Mouse (Mus musculus): ENCODE measurements around the gene Sec31b. TPM values are rescaled to one million over a fixed set of nuclear protein-coding genes. Genes with fewer than 3 reads are reported as not detected.

Sec31b gene
- polyA plus RNA-seq (2012): 2.9 and 3.6 TPM in 2 replicates

DNA sequence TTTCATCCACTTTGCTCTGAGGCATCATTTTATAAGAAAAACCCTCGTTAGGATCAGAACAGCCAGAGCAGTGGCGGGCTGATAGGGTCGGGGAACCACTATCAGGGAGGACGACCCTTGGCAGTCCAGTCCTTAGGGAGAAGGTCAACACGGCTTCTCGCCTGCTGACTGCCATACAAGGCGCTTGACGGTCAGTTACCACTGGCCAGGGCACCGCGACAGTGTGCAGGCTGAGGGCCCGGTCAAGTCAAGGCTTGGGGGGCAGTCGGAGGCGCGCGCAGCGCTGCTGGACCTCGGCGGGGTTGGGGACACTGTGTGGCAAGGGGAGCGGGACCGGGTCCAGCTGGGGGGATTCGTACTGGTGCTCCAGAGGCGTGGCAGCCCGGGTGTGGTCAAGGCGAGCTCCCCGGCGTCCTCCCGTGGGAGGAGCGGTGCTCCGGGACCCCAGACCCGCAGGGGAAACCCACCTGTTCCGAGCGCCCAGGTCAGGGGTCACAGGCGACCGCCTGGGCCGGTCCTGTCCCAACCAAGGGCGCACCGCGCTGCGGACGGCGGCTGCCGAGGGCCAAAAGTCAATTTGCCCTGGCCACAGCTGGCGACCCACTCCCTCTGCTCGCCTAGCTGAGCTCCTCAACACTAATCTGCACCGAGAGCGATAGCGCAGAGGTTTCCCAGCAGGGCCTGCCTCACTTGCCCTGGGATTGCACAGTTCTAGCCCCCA is at the start of gene Sec31b:
TSS of gene Sec31b (minus strand) at position 544 of the 721 bp plus-strand sequence.

DNA sequence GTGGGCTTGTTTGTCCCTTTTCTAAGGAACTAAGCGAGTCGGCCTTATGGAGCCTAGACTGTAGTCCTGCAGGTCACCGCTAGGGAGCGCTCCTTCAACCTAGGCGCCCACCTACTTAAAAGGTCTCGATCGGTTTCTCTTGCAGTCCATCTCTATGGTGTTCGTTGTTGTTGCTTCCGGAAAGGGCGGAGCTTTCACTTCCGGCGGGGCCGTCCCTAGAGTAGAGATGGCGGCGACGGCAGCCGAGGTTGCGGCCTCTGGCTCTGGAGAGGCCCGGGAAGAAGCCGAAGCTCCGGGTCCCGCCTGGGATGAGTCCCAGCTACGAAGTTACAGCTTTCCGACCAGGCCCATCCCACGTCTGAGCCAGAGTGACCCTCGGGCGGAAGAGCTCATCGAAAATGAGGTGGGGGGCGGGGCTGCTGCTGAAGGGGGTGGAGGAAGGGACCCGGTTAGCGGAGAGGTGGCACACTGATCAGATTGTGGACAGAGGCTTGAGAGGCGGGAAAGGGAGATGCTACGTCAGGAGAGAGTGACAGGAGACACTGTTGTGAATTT is 17.1 kb upstream of the Sec31b start, which contains the start of gene Hif1an:
TSS of gene Hif1an (plus strand) at position 199 of the 555 bp plus-strand sequence.

DNA sequence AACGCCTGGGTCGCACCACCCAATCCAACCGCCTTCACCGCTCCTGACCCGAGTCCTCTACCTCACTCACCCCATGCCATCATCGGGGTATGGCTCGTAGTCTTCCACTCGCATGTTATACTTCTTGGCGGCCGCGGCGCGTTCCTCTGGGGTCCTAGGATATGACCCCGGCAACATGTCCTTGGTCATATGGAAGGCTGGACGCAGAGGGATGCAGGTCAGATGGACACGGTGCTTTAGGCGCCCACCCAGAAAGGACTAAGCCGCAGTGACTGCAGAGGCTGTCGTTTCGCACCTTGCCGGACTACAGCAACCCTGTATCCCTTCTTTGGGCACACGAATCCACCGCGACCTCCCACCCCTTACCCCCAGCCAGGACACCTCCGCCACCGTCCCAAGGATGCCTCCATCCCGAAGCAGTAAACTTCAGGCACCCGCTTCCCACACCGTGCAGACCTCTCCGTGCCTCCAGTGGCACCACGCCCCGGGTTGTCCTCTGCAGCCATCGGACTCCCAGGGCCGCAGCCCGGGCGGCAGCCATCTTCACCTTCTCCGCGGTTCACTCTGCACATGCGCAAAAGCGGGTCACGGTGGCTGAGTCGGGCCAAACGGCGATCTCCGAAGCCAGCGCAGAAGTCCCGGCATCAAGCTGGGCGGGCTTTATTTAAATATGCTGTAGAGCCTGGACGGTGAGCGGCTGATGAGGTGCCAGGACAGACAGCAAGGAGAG is 9.4 kb upstream of the Sec31b start, which contains the start of gene Ndufb8:
TSS of gene Ndufb8 (minus strand) at position 580 of the 730 bp plus-strand sequence.

DNA sequence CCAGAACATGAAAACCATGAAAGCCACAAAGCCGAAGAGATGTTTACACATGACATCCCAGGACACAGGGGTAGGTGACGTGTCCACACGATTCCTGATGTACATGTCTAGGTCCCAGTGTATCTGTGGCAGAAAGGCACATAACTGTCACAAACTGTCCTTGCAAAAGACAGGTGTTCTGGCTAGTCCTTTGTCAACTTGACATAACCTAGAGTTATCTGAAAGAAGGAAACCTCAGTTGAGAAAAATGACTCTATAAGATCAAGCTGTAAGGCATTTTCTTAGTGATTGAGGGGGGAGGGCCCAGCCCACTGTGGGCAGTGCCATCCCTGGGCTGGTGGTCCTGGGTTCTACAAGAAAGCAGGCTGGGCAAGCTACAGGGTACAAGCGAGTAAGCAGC is 7.1 kb upstream of the Sec31b start, which contains the start of gene Gm20538:
TSS of gene Gm20538 (minus strand) at position 101 of the 400 bp plus-strand sequence.

DNA sequence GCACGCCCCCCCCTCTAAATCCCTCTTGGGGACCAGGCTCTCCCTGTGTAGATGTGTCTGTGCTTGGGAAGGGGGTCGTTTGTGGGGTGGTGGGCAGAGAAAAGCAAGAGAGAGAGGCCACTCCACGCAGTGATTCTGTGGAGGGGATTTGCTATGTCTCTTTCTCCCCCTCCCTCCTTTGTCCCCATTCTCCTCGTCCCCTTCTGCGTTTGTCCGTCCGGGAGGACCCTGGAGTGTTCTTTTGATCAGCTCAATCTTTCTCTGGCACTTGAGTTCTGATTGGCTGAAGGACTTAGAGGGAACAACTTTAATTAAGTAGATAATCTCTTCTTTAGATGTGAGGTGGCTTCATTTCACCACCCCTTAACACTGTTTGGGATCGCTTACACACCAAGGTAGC is 52.5 kb downstream of the Sec31b start, which contains the start of gene Wnt8b:
TSS of gene Wnt8b (plus strand) at position 345 of the 400 bp plus-strand sequence.

Other genes starting within 250 kb of the Sec31b start
- gene Scd4, start 212.8 kb downstream of the Sec31b start, polyA plus RNA-seq (2012): 0.02 and 0.04 TPM in 2 replicates
- gene Scd1, start 138.0 kb downstream of the Sec31b start, polyA plus RNA-seq (2012): 1.4 and 3.9 TPM in 2 replicates
- gene Wnt8b, start 52.4 kb downstream of the Sec31b start, polyA plus RNA-seq (2012): not detected in 2 replicates
- not detected in 2 replicates for gene Gm20538, start 7.0 kb upstream of the Sec31b start, polyA plus RNA-seq (2012)
- gene Ndufb8, start 9.6 kb upstream of the Sec31b start, polyA plus RNA-seq (2012): 180 TPM in 2 replicates
- gene Hif1an, start 17.0 kb upstream of the Sec31b start, polyA plus RNA-seq (2012): 13.6 and 15.6 TPM in 2 replicates
- 0.02 TPM in 1 of 2 replicates, not detected in the other for gene Pax2, start 210.2 kb upstream of the Sec31b start, polyA plus RNA-seq (2012)

All from megakaryocyte-erythroid progenitor cell, adult 5 weeks (primary cell).